Mouse (Mus musculus) frontal cortex, adult 2 months (tissue): Measurements from ENCODE around the gene Prkacb. TPM values are rescaled to one million over a fixed set of nuclear protein-coding genes. Genes with fewer than 3 reads are reported as not detected.

Experiments
- DNase-seq, 2 experiments: peaks; one replicate each; pipeline ENCODE4 v3.0.0; 2022; ENCODE audit warnings: low spot score in 1 of 2; ENCODE audit errors: extremely low spot score in 1 of 2
- polyA plus RNA-seq: library from polyadenylated mRNA; depleted of rRNA; stranded (reverse); fragments of >200 nt; gene quantifications from 2 replicates; pipeline ENCODE4 v1.2.3, GENCODE M21; 2012

Prkacb gene
- polyA plus RNA-seq, 1 experiment, result 194 TPM

DNA sequence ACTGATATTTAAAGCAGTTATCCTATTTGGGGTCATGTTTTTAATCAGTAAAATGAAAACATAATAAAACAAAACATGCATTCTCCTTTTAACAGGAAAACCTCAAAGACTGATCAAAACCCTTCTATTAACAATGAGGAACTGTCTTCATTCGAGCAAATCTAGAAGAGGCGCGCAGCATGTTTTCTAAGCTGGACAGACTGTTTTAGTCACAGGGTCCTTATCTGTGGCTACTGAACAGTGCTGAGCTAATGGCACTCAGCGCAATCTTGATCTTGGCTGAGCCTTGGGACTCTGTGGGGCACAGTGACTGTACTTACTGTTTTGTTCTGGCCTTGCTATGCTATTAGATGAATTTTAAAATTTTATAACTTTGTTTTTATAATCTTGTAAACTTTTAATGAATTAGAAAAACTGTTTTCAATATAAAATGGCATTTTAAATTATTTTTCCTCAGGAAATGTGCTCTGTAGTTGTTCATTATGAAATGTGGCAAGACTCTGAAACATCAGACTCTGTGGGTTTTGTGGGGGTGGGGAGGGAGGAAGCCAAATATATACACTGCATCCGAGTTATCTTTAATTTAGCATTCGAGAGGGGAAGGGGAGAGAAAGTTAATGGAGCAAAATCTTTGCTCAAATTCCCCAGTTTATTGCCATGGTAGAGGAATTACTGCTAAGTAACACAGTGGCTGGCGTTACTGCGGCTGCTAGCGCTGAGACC is 77.7 kb downstream of the Prkacb start:
- no peak for DNase-seq

DNA sequence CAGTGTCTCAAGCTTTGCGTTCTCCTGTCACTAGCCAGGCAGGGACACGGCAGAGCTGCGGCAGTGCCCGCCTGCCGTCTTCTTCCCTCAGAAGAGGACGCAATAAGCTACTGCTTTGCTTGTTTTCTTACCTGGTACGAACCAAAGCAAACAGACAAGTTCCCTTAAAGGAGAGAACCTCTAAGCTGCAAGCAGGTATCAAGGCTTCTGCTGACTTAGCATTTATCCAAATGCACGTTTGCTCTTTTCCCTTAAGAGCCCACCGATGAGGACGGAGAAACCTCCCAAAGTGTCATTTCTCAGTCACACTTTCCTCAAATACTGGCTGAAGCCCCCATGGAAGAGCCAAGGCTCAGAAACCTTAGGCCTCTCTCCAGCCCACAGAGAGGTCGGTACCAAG is 81.3 kb downstream of the Prkacb start:
- no peak for DNase-seq

DNA sequence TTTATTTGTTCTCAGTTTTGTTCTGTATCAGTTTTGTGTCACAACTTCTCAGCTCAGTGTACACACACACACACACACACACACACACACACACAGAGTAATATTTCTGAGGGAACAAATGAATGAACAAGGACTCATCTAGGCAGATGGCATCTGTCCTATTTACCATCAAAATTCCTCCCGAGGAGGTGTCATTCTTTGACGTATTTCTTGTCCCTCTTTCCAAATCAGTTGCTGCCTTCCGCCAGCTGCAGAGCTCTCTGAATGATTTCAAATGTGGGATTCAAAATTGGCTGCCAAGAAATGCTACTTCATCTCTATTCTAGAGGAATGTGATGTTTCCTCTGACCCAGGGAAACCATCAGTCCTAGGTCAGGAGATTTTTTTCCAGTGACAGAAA is 89.8 kb downstream of the Prkacb start:
- DNase-seq, result peak in 1 of 2 experiments; percentile 60

DNA sequence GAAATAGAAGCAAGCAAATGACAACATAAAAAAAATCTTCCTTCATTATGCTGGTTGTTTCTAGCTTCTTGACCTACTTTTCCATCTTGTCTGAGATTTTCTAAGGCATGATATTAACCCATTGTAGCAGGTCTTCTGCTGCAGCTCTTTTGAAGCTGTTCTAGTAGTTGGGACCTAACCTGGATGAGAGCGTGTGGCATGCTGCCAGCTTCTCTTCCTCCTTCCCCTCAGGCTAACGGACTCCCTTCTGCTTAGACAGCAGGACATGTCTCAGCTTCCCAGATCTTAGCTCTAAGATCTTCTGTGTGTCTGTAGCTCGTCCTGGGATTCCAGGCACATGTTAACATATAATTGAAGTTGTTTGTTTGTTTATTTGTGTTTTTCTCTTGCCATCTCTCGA is 93.1 kb downstream of the Prkacb start:
- no peak for DNase-seq

DNA sequence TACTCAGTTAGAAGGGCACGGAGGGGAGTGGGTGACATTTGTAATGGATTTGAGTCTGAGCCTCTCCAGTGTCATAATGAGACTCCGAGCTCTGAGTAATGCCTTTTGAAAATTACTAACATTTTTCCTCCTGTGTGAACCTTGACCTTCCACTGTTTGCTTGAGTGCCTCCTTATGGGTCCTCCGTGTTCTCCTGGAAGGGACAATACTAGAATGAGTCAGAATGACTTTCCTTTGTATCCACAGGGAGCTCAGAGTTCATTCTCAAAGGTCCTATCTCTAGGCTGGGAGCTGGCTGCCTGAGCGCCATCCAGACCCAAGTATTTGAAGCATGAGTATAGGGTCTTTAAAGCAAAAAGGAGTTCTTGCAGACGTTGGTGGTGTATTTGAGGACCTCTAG is 94.5 kb downstream of the Prkacb start:
- no peak for DNase-seq

DNA sequence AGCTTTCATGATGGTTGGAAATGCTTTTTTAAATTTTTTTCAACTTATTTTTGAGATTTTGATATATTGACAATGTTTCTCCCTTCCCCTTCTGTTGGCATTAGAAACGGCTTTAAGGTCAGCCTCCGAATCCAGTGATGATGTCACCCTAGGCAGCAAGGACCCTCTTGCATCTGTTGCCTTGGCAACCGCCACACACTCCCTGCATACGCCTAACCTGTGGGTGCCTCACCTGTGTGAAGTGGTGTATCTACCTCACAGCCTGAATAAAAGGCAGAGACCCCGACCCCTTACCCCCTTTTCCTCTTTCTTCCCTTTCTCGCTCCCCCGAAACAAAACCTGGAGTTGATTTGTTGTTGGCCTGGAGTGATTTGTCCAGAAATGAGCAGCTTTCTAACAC is 100.5 kb downstream of the Prkacb start:
- no peak for DNase-seq

DNA sequence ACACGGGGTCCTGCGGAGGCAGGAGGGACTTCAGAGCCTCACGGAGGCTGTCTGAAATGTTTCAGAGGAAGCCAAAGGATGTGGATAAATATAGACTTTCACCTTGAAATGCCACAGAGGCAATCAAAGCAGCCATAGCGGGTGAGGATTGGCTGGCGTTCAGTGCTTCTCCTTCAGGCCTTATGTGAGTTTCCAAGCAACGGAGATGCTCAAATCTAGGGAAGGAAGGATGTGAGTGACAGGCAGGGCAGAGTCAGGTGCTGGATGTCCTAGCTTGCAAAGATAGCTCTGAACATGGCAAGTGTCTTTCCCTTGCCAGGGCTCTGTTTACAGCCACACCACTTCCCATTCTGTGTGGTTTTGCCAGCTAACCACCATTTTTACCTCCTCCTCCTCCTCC is 101.2 kb downstream of the Prkacb start:
- peak; percentile 53 to 59 for DNase-seq

DNA sequence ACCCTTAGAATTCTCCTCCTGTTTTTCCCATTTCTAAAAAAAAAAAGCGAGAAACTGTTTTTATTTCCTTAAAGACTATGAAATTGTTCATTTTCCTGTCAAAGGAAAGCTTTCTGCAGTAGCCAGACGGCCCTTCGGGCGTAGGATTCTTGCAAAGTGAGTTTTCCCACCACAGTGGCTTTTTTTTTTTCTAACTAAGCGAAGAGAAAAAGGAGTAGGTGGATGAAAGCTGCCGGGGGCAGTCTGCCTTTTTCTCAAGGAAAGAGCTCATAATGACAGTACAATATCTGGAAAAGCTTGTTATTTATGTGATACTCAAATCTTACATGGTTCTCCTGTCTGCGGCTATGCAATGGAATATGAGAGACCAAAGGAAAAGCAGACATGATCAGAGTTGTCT is 101.7 kb downstream of the Prkacb start:
- peak in 1 of 2 experiments; percentile 59 for DNase-seq

DNA sequence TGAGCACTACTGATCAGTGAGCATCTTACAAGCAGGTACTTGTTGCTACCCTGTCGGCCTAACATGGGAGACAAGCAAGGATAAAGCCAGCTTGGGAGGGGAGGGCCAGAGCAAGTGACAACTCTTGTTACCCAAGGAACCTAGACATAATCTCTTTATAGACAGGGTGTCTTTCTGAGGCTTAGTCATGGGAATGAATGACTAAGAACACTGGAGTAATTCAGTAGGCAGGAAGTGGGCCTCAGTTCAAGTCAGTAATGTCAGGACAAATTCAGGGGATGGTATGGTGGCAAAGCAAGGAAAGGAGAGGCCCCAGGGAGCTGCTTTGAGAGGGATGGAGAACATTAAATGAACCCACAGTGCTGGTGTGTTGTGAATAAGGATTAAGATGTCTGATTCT is 103.7 kb downstream of the Prkacb start:
- no peak for DNase-seq

DNA sequence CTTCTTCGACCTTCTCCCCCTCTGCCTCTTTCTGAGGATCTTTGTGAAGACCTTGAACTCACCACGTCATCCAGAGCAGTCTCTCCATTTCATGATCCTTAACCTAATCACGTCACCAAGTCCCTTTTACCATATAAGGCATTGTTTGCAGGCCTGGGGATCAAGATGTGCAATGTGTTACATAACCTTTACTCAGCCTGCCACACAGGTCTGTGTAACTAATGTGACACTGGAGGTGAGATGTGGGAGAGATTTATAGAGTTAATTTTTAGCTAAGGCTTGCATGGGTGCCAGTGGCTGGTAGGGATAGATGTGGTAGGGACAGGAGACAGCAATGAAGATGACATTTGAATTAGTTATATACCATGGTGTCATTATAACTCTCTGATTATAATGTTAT is 104.4 kb downstream of the Prkacb start:
- DNase-seq, result no peak

DNA sequence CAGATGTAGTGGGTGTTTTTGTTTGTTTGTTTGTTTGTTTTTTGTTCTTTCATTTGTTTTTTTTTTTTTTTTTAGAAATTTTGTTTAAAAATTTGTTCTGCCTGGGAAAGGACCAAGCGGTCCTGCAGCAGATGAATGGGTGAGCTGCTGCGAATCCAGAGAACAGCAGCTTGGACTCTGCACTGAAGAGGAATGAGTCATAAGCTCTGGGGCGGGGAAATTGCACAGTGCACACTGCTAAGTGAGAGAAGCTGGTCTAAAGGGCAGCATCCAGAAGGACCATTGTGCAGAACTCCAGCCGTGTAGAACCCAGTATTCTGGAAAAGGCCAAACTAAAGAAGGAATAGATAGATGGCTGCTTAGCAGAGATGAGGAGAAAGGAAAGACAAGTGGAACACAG is 108.7 kb downstream of the Prkacb start:
- DNase-seq, result no peak

DNA sequence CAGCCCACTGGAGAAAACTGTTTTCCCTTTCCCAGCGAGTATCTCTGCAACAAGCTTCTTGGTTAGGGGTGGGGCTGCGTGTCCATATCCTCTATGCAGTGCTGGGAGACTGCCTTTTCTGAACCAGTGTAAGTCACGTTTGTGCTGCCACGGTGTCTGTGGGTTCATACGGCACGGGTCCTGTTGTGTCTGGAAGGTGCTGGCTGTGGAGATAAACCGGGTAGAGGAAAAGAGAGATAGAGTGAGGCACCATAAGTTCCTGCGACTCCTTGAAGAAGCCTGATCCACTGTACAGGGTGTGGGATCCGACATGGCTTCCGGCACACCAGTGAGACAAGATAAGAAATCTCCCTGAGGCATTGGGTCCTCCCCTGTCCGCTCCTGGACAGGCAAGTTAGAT is 112.7 kb downstream of the Prkacb start:
- no peak for DNase-seq

DNA sequence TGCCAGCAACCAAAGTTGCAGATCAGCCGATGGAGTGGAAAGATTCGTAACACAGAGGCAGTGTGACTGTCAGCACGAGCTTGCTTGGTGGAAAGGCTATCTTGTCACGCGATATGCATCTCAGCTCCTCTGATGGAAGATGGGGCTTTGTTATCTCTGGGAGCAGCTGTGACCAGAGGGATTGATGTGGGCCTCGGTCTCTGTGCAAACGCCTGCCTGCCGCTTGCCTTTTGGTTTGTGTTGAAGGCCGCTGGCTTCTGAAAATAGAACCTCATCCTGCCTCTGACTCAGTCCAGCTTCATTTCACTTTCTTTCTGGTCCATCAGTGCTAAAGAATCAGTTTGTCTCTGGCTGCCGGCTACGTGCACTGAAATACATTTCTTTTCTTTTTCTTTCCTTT is 113.8 kb downstream of the Prkacb start:
- no peak for DNase-seq

DNA sequence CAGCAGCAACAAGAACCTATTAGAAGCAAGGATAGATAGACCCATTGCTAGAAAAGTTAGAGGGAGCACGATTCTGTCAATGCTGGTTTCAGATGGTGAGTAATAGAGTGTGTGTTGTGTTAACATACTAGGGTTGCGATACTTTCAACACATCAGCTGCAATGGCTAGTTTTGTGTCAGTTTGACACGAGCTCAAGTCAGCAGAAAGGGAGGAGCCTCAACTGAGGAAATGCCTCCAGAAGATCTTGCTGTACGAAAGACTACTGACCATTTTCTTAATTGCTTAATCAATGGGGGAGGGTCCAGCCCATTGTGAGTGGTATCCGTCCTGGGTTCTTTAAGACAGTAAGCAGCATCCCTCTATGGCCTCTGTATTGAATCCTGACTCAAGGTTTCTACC is 120.2 kb downstream of the Prkacb start:
- DNase-seq, result no peak

DNA sequence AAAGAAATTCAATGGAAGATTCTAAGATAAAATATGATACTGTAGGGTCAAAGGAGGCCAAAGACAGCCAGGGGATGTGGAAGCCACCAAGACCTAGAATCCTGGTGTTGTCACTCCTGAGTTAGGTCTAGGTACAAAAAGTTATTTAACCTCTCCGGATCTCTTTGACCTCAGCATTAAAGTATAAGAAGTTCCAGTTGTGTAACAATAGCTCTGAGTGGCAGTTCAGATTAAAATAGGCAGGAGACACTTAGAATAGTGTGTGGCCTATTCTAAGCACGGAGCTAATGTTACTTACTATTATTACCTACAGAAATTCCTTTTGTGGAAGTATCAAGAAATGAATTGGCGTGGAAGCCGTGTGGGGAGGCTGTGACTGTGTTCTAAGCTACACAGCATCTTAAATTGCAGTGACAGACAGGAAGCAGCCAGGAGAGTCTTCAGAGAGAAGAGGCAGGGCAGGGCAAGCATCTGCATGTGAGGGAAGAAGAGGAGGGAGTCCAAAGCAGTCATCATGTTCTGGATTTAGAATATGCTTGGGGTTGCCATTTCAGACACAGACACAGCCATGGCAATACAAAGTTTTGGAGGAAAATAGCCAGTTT is 125.6 kb downstream of the Prkacb start:
- peak in 1 of 2 experiments; percentile 41 for DNase-seq

DNA sequence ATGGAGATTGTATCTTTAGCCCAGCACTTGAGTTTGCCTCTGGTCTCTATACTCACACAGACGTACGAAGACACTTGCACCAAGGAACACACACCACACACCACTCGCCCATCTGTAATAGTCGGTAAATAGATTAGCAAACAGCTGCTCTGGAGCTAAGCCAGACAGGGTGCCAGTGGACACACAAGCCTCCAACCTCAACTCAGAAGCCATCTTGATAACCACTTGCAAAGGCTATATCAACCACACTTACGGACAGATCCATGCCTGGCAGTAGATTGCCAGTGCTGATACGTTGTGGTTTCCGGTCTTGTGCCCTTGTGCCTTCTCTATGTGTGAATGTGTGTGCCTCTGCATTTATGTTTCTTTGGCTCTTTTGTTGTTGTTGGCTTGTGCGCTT is 126.4 kb downstream of the Prkacb start:
- DNase-seq, result no peak

DNA sequence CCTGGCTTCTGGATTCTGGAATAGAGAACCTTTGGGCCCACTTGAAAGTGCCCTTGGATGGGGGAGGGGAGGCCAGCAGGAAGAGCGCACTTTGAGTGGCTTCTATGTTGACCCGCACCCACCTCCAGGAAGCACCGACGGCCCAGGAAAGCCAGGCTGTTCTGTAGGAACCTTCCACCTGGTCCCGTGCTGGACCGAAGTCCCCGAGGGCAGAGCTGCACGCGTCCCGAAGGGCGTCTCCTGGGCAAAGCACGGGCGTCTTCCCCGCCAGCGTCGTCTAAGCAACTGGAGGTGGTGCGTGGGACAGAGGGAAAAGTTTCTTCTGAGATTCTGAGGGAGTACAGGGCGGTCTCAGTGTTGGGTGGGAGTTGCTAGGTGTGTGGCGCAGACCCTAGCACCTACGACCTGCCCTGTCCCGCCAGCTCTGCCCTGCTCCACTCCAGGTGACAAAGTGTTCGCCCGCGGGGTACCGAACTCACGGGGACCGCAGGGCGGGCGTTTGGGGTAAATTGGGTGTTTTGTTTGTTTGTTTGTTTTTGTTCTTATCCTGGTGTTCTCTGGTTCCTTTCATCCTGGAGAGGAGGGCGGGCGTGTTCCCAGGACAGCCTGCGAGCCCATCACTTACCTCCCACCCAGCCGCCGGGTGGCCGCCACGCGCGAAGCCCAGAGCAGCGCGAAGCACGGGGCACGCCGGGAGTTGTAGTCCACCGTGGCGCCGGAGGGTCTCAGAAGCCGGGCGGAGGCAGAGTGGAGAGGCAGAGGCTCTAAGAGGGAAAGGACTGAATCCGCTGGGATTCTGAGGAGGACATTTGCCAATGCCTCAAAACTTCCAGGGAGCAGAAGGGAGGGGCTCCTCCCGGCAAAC is 127.7 kb downstream of the Prkacb start, which contains the start of gene Samd13:
Gene Samd13 (minus strand): TSS at position 782 of the 865 bp plus-strand sequence.
- DNase-seq, result peak in 1 of 2 experiments; percentile 54

DNA sequence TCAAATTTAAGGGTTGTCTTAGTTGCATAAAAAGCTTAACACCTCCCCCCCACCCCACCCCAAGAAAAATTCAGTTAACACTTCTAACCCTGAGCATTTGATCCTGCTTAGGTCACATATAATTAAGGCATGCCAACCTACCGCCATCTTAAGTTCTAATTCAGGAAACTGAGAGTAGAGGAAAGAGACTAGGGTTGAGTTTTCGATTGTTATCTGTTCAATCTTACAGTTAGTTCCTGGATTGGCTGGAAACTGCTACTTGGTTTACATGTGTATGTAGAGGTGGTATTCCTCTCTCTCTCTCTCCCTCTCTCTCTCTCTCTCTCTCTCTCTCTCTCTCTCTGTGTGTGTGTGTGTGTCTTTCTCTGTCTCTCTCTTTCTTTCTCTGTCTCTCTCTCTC is 129.7 kb downstream of the Prkacb start:
- DNase-seq, result no peak

DNA sequence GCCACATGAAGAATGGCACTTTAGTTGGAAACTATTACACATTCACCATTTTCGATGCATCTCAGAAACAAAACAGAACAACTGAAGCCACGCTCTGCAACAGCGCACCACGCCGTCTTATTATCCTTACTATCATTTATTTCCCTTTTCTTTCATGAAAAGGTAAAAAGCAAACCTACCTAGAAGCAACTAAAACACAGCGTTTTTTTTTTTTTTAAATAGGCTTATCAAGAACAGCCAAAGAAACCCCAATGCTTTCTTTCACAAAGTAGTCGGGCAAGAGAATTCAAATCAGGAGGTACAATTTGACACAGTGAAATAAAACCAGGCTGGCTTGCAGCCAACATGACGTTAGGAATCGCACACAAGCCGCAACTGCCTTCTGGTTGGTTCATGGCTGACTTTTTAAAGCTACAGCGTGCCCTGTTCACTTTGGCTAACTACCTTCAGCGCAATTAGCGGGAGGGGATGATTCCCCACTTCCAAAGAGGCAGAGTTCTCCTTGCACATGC is 130.6 kb downstream of the Prkacb start:
- peak; percentile 48 to 79 for DNase-seq

DNA sequence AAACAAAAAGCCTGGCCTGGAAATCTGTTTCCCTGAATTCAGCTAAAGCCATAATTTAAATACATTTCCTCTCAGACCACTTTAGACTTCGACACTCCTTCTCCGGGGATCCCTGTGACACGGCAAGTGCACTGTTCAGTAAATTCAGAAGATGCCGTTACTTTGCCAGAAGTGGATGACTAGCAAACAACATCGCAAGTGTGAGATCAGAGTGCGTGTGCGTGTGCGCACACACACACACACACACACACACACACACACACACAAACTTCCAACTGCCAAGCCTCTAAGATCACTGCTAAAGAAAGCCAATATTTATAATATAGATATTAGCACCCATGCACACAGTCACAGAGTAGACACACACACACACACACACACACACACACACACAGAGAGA is 131.1 kb downstream of the Prkacb start:
- DNase-seq, result no peak

DNA sequence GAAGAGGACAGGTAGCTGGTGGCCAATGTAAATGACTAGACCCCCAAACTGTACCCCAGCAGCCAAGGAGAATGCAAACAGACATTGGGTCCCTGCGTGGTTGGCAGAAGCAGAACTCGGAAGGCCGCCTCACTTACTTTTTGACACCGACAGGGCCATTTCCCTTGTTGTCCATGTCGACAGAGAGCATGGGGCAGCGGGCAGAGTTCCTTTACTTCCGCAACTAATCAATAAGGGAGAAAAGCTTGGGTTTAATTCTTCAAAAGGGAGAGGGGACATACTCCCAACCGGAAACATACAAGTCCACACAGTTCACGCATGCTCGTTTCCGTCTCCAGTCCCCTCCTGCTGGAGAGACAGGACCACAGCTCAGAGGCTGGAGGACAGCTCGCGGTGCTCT is 132.2 kb downstream of the Prkacb start:
- no peak for DNase-seq
